Mouse (Mus musculus): Measurements from ENCODE around the gene Hist1h4m.
"Not testable (repeated sequence)": the region's sequence is repeated elsewhere in the genome, so short reads cannot be mapped to it uniquely, and the experiment has no call there.

Gene Hist1h4m

GRCm38 (mm10) chr13:21811074-21811473, 472 bp upstream of the Hist1h4m start:
- not testable (repeated sequence) for DNase-seq (ENCODE audit: low spot score)

GRCm38 (mm10) chr13:21812092-21812491, 546 bp downstream of the Hist1h4m start:
- DNase-seq (ENCODE audit: low spot score), result not testable (repeated sequence)

GRCm38 (mm10) chr13:21820082-21820890, 8.7 kb downstream of the Hist1h4m start:
- DNase-seq (ENCODE audit: low spot score), result not testable (repeated sequence)

GRCm38 (mm10) chr13:21828511-21828910, 17.0 kb downstream of the Hist1h4m start:
- DNase-seq (ENCODE audit: low spot score), result no peak

GRCm38 (mm10) chr13:21830344-21830743, 18.8 kb downstream of the Hist1h4m start:
- no peak for DNase-seq (ENCODE audit: low spot score)

GRCm38 (mm10) chr13:21831418-21832394, 20.2 kb downstream of the Hist1h4m start, which contains the start of gene Hist1h4n:
Gene Hist1h4n, minus strand, starts transcription at chr13:21832196.
- DNase-seq (ENCODE audit: low spot score), result not testable (repeated sequence)

GRCm38 (mm10) chr13:21833461-21833860, 21.9 kb downstream of the Hist1h4m start, which contains the start of the genes Hist1h2ap and Hist1h2br:
Gene Hist1h2ap, minus strand, starts transcription at chr13:21833507.
Gene Hist1h2br, plus strand, starts transcription at chr13:21833743.
- not testable (repeated sequence) for DNase-seq (ENCODE audit: low spot score)

GRCm38 (mm10) chr13:21840508-21840907, 29.0 kb downstream of the Hist1h4m start:
- DNase-seq (ENCODE audit: low spot score), result not testable (repeated sequence)

GRCm38 (mm10) chr13:21846356-21846755, 34.8 kb downstream of the Hist1h4m start:
- not testable (repeated sequence) for DNase-seq (ENCODE audit: low spot score)

- DNase-seq (ENCODE audit: low spot score), result no peak
Measured at GRCm38 (mm10) chr13:21847883-21848282, 36.3 kb downstream of the Hist1h4m start.

GRCm38 (mm10) chr13:21850696-21851095, 39.1 kb downstream of the Hist1h4m start:
- not testable (repeated sequence) for DNase-seq (ENCODE audit: low spot score)

GRCm38 (mm10) chr13:21852215-21852945, 40.8 kb downstream of the Hist1h4m start:
- DNase-seq (ENCODE audit: low spot score), result no peak

GRCm38 (mm10) chr13:21855146-21855545, 43.6 kb downstream of the Hist1h4m start:
- DNase-seq (ENCODE audit: low spot score), result peak; percentile 63

- DNase-seq (ENCODE audit: low spot score), result peak; percentile 19
Measured at GRCm38 (mm10) chr13:21855698-21856162, 44.2 kb downstream of the Hist1h4m start.

GRCm38 (mm10) chr13:21861608-21862007, 50.1 kb downstream of the Hist1h4m start:
- DNase-seq (ENCODE audit: low spot score), result no peak
